Mouse (Mus musculus) heart, postnatal 0 days (tissue): Measurements from ENCODE around the gene Pakap.

Experiments used
- CTCF ChIP-seq: IDR thresholded peaks from 2 replicates; pipeline ENCODE4 v1.5.1; 2016; ENCODE audit warnings: antibody characterized with exemption, control low read depth, low read depth
- EP300 ChIP-seq: IDR thresholded peaks from 2 replicates; pipeline ENCODE4 v1.6.1; 2016; ENCODE audit warnings: antibody characterized with exemption, low read depth

GRCm38 (mm10) chr4:57652185-57652904 is 84.4 kb downstream of the Pakap start:
- TF ChIP-seq EP300 (no peak), CTCF (no peak)
